Mouse (Mus musculus) heart, embryonic 13.5 days (tissue): ENCODE measurements around the gene Nkain2. TPM values are rescaled to one million over a fixed set of nuclear protein-coding genes. Genes with fewer than 3 reads are reported as not detected.
"Not testable (repeated sequence)": the region's sequence is repeated elsewhere in the genome, so short reads cannot be mapped to it uniquely, and the experiment has no call there.

Source experiments
- ATAC-seq: fragments of 200-750 bp; cut with Nextera tagmentation; 2 replicates; pipeline ENCODE4 v1.8.0; 2017; ENCODE audit warnings: moderate TSS enrichment; ENCODE audit not compliant: insufficient number of reproducible peaks, low FRiP score, low TSS enrichment; ENCODE audit errors: extremely low read depth
- H3K27ac ChIP-seq: fragments of 300-500 bp; sonication (generic); replicated peaks from 2 replicates; pipeline ENCODE4 v1.5.1; 2015; ENCODE audit warnings: moderate library complexity, mild to moderate bottlenecking, inconsistent platforms
- H3K27me3 ChIP-seq: fragments of 300-500 bp; sonication (generic); replicated peaks from 2 replicates; pipeline ENCODE4 v1.6.1; 2015; ENCODE audit warnings: mild to moderate bottlenecking, inconsistent platforms
- H3K36me3 ChIP-seq: fragments of 300-500 bp; sonication (generic); 2 replicates; pipeline ENCODE4 v1.6.1; 2015; ENCODE audit warnings: mild to moderate bottlenecking, inconsistent platforms
- H3K4me1 ChIP-seq: fragments of 300-500 bp; sonication (generic); 2 replicates; pipeline ENCODE4 v1.6.1; 2015; ENCODE audit warnings: inconsistent platforms
- H3K4me2 ChIP-seq: fragments of 300-500 bp; sonication (generic); 2 replicates; pipeline ENCODE4 v1.6.1; 2015; ENCODE audit warnings: inconsistent platforms, mild to moderate bottlenecking, moderate library complexity
- H3K4me3 ChIP-seq: fragments of 300-500 bp; sonication (generic); 2 replicates; pipeline ENCODE4 v1.5.1; 2015; ENCODE audit warnings: moderate library complexity, mild to moderate bottlenecking, inconsistent platforms
- H3K9ac ChIP-seq: fragments of 300-500 bp; sonication (generic); 2 replicates; pipeline ENCODE4 v1.6.1; 2015; ENCODE audit warnings: inconsistent platforms, mild to moderate bottlenecking, moderate library complexity
- H3K9me3 ChIP-seq: fragments of 300-500 bp; sonication (generic); 2 replicates; pipeline ENCODE4 v1.6.1; 2016; ENCODE audit warnings: inconsistent platforms
- WGBS: fragments of 180-500 bp; shearing (Covaris S2); methylation state at CpG from one replicate; pipeline ENCODE4 v1.1.7; 2015; ENCODE audit warnings: mixed read lengths; 5-methylcytosine and 5-hydroxymethylcytosine counted together
- polyA plus RNA-seq: library from polyadenylated mRNA; unstranded; fragments of >200 nt; fragmentation: Nextera tagmentation; extraction: Ambion mirVana; gene quantifications from 2 replicates; pipeline ENCODE4 v1.2.1, GENCODE M21; 2015

Nkain2 gene
- polyA plus RNA-seq, 1 experiment from 2014 or later = 0.15 TPM

DNA sequence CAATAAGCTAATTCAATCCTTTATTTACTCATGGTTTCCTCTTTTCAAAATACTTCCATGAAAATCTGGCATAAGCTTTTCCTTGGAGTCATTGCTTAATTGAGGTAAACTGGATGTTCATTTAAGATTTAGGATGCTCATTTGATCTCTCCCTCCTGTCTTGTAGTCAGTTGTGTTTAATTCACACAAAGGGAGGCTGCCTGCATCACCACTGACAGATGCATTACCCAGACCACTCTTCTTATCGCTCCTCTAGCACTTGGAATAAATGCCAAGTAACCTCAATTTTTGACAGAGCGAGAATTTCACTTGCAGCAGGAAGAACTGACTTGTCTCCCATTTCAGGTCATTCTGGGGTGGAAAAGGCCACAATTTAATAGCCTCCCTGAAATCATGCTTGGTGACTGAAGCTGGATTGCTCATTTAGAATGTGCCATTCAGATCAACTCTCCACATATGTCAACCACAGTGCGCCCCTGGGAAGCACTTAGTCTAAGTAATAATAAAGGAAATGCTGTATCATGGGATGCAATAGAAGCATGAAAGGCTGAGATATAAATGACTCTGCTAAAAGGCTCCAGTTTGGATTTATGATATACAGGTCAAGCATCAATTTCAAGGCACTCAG is 107.4 kb downstream of the Nkain2 start:
- 41% methylated on average over 3 of the region's 3 CpGs for WGBS
- Histone ChIP-seq H3K4me2 (no peak overlapping the region), H3K27me3 (no peaks in the 10 kb centered on the region)

DNA sequence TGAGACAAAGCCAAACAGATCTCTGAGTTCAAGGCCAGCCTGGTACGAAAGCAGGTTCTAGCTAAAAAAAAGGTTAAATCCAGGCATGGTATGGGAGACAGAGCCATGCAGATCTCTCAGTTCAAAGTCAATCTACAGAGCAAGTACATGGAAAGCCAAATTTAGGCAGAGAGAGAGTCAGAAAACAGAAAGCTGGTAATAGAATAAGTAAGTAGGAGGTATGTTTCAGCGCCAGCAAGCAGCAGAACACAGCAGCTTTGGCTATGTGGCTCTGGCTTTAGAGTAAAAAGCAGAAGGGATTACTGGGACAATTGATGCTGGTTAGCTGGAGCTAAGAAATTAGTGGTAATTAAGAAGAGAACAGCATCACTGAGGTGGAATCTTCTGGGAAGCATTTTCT is 151.3 kb downstream of the Nkain2 start:
- H3K4me1 ChIP-seq = no peaks in the 10 kb centered on the region
- H3K4me2 ChIP-seq = no peak overlapping the region
- ATAC-seq = no peak
- H3K9me3 ChIP-seq = no peaks in the 10 kb centered on the region
- no peak overlapping the region for H3K9ac ChIP-seq
- no peaks in the 10 kb centered on the region for H3K36me3 ChIP-seq
- 73% methylated on average over 2 of the region's 2 CpGs for WGBS
- H3K27ac ChIP-seq = no peak overlapping the region
- no peaks in the 10 kb centered on the region for H3K27me3 ChIP-seq
- no peak overlapping the region for H3K4me3 ChIP-seq

More for the DNA sequence above, 107.4 kb downstream of the Nkain2 start:
- Histone ChIP-seq H3K9me3 (no peaks in the 10 kb centered on the region), H3K36me3 (no peaks in the 10 kb centered on the region), H3K9ac (no peak overlapping the region), H3K4me3 (no peak overlapping the region), H3K27ac (no peak overlapping the region), H3K4me1 (peaks cover 9% of the 10 kb centered on the region)
- no peak for ATAC-seq

DNA sequence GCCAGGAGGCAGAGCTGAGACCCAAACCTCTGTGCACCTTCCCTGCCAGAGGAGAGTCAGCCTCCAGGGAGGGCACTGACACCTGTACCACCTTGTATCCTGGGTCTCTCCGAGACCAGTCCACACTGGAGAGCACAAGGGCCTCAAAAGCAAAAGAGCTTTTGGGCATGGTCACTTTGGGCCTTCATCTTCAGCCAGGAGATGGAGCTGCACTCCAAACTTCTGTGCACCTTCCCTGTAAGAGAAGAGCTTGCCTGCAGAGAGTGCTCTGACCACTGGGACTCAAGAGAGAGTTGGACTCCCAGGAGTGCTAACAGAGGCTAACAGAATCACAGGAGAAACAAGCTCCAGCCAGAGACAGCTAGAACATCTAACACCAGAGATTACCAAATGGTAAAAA is 183.7 kb downstream of the Nkain2 start:
- not testable (repeated sequence) for ATAC-seq

DNA sequence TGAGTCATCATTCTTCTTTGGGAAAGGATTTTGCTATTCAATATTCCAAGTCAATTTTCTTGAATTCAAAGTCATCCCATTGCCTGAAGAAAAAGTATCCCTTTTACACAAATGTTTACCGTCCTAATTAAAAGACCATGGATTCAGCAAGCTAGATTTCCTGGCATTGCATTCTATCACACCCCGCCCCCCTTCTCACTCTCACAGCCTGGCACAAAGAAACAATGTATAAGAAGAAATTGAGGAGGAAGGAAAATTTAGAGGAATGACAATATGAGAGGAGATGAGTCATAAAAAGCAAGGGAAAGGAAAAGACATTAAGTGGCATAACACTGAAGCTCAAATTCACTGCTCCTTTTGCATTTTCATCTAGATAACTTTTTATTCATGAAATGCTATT is 193.6 kb downstream of the Nkain2 start:
- ATAC-seq = no peak
- Histone ChIP-seq H3K36me3 (no peaks in the 10 kb centered on the region), H3K4me3 (no peak overlapping the region), H3K4me2 (no peak overlapping the region), H3K27ac (no peak overlapping the region), H3K9me3 (no peaks in the 10 kb centered on the region), H3K9ac (no peak overlapping the region), H3K27me3 (no peaks in the 10 kb centered on the region), H3K4me1 (no peaks in the 10 kb centered on the region)
- WGBS = 79% methylated on average over 2 of the region's 2 CpGs

More for the DNA sequence above, 183.7 kb downstream of the Nkain2 start:
- not testable (repeated sequence) for H3K27ac ChIP-seq, H3K9ac ChIP-seq, H3K36me3 ChIP-seq, H3K9me3 ChIP-seq, H3K27me3 ChIP-seq, H3K4me1 ChIP-seq, H3K4me2 ChIP-seq, H3K4me3 ChIP-seq
- WGBS = 72% methylated on average over 1 of the region's 1 CpGs

DNA sequence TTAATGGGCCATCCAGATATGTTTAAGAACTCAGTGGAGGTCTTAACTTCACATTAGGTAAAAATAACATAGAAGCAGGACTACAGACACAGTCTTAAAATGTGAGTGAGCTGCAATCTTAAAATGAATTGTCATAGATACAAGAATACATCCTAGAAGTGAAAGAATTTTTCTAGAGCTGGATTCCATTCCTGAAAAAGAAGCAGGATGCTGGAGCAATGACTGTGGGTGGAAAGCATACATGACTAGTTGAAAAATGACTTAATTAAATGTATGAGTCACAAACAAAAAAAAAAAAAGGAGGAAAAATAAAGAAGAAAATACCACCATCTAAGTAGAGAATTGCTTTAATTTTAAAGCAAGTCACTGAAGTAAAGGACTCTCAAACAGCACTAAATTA is 205.7 kb downstream of the Nkain2 start:
- Histone ChIP-seq H3K27ac (no peak overlapping the region), H3K4me3 (no peak overlapping the region), H3K27me3 (no peaks in the 10 kb centered on the region), H3K4me2 (no peak overlapping the region), H3K4me1 (no peaks in the 10 kb centered on the region), H3K36me3 (no peaks in the 10 kb centered on the region), H3K9me3 (no peaks in the 10 kb centered on the region), H3K9ac (no peak overlapping the region)
- ATAC-seq = no peak

DNA sequence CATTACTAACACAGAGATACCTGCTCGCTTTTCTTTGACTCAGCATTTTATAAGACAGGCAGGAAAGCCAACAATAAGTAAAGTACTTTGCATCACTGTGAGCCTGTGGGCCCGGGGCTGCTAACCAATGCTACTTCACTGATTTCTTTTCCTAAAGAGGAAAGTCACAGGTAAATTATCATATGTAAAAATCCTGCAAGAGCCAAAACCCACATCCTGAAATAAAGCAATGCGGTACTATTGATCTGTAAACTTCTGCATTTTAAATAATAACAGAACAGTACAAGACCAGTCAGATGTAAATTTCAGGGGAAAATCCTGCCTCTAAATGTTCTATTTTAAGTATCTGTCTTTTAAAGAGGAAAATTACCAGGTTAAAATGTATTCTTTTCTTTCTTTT is 250.0 kb downstream of the Nkain2 start:
- no peaks in the 10 kb centered on the region for H3K9me3 ChIP-seq
- H3K4me1 ChIP-seq = no peaks in the 10 kb centered on the region
- ATAC-seq = no peak
- no peaks in the 10 kb centered on the region for H3K36me3 ChIP-seq
- no peak overlapping the region for H3K4me2 ChIP-seq
- H3K9ac ChIP-seq = no peak overlapping the region
- H3K27me3 ChIP-seq = no peaks in the 10 kb centered on the region
- WGBS = 67% methylated on average over 3 of the region's 3 CpGs
- H3K4me3 ChIP-seq = no peak overlapping the region
- H3K27ac ChIP-seq = no peak overlapping the region

DNA sequence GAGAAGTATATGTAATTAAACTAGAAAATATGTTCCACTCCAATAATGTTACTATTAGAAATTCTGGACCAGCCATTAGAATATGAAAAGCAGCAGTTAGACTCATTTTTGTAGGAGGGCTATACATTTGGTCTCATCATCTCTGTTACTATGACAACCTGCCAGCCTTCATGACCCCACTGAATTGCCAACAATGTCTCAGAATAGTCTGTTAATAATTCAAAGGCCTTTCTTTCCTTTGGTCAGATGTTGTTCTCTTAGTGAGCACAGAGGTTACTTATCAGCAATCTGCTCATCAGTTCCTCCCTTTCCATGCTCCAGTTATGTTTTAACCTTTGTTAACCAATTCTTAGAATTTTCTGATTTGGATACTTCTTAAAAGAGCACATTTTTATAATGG is 251.1 kb downstream of the Nkain2 start:
- H3K27me3 ChIP-seq = no peaks in the 10 kb centered on the region
- H3K4me3 ChIP-seq = no peak overlapping the region
- no peak overlapping the region for H3K9ac ChIP-seq
- H3K9me3 ChIP-seq = no peaks in the 10 kb centered on the region
- no peak overlapping the region for H3K4me2 ChIP-seq
- no peak for ATAC-seq
- H3K4me1 ChIP-seq = no peaks in the 10 kb centered on the region
- no peak overlapping the region for H3K27ac ChIP-seq
- no peaks in the 10 kb centered on the region for H3K36me3 ChIP-seq

DNA sequence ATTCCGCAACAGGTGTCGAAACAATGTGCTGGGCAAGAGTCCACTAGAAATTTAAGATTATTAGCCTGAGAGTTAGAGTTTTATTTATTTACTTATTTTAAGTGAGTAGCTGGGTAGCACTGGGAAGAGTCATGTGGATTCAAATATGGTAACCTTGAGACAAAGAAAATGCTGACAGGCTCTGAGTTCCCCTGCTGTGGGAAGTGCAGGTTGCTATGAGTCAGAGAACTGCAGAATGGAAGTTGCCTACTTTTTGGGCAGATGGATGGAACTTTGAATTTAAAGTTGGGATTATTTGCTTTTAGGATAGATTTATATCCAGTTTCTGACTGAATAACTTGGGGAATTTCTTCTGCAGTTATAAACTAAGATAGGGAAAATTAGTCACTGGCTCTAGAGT is 259.2 kb downstream of the Nkain2 start:
- 0 out of 2 replicates have a peak, but pooled peaks cover 3% of the 10 kb centered on the region for H3K4me1 ChIP-seq
- H3K9me3 ChIP-seq = no peaks in the 10 kb centered on the region
- no peak overlapping the region for H3K27ac ChIP-seq
- H3K9ac ChIP-seq = no peak overlapping the region
- H3K36me3 ChIP-seq = no peaks in the 10 kb centered on the region
- no peaks in the 10 kb centered on the region for H3K27me3 ChIP-seq
- no peak overlapping the region for H3K4me3 ChIP-seq
- 90% methylated on average over 2 of the region's 2 CpGs for WGBS
- no peak for ATAC-seq
- no peak overlapping the region for H3K4me2 ChIP-seq

DNA sequence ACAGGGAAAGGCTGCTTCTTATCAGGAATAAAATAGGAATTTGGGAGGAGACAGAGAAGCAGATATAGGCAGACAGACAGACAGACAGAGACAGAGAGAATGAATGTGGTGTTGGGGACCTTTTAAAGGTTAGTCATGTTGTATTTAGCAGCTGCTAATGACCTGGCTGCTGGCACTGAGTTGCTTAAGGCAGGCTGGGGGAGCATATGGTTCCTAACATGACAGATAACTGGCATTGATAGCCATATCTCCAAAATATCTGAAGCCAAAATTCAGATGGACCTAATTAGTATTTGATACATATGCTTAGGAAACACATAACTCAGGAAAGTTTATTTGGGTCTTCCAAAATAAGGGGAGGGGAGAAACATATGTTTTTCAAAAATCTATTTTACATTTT is 285.8 kb downstream of the Nkain2 start:
- no peak overlapping the region for H3K9ac ChIP-seq
- H3K36me3 ChIP-seq = no peaks in the 10 kb centered on the region
- ATAC-seq = no peak
- H3K4me2 ChIP-seq = no peak overlapping the region
- no peaks in the 10 kb centered on the region for H3K9me3 ChIP-seq
- no peak overlapping the region for H3K4me3 ChIP-seq
- H3K27me3 ChIP-seq = no peaks in the 10 kb centered on the region
- H3K27ac ChIP-seq = no peak overlapping the region
- no peaks in the 10 kb centered on the region for H3K4me1 ChIP-seq

DNA sequence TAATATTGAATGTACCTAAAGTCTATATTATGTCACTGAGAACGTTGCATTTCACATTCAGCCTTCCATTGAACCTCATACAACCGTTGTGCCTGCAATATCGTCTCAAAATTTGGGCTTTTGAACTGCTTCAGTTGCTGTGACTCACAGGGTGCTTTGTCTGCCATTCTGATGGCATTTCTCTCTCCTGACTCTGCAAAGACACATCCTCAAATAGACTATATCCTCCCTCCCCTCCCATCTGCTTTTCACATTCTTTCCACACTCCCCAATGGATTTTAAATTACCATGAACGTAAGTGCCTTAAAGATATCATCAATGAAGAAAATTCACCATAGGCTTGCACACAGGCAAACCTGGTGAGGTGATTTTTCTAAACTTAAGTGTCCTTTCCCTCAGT is 287.5 kb downstream of the Nkain2 start:
- Histone ChIP-seq H3K27me3 (no peaks in the 10 kb centered on the region), H3K4me2 (no peak overlapping the region), H3K36me3 (no peaks in the 10 kb centered on the region), H3K9me3 (no peaks in the 10 kb centered on the region), H3K4me1 (no peaks in the 10 kb centered on the region), H3K4me3 (no peak overlapping the region), H3K9ac (no peak overlapping the region), H3K27ac (no peak overlapping the region)
- 71% methylated on average over 4 of the region's 4 CpGs for WGBS
- ATAC-seq = no peak

DNA sequence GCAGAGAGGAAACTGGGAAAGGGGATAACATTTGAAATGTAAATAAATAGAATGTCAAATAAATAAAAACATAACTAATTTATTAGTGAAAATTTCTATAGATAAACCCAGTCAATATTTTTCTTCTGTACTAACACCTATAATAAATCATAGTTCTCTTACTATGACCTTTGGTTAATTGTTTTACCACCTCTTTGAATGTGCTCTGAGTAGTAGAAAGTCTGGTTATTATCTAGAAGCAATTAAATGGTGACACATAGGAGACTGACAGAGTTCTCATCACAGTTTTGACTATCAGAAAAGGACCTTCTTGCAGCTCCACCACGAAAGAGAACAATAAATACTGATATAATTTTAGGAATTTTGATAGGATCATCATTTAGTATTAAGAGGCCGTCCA is 295.3 kb downstream of the Nkain2 start:
- H3K4me3 ChIP-seq = no peak overlapping the region
- H3K4me2 ChIP-seq = no peak overlapping the region
- no peaks in the 10 kb centered on the region for H3K27me3 ChIP-seq
- H3K4me1 ChIP-seq = no peaks in the 10 kb centered on the region
- H3K9me3 ChIP-seq = no peaks in the 10 kb centered on the region
- no peak for ATAC-seq
- no peaks in the 10 kb centered on the region for H3K36me3 ChIP-seq
- WGBS = 67% methylated on average over 2 of the region's 2 CpGs
- no peak overlapping the region for H3K9ac ChIP-seq
- no peak overlapping the region for H3K27ac ChIP-seq

DNA sequence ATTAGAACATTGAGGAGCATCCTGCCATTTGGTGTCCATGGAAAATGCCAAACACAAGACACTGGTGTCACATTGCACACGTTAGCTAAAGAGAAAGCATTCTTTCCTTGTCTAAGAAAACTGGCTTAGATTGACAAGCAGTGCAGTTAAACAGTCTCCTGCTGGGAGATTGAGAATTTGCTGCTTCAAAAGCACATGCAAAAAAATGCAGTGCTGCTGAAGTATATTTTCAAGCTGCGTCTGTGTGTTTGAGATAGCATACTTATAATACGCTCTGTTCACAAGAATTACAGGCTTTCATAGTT is 313.0 kb downstream of the Nkain2 start:
- no peak overlapping the region for H3K4me2 ChIP-seq
- no peaks in the 10 kb centered on the region for H3K9me3 ChIP-seq
- no peak overlapping the region for H3K4me3 ChIP-seq
- H3K4me1 ChIP-seq = no peaks in the 10 kb centered on the region
- H3K9ac ChIP-seq = no peak overlapping the region
- WGBS = 57% methylated on average over 3 of the region's 3 CpGs
- H3K36me3 ChIP-seq = no peaks in the 10 kb centered on the region
- no peak overlapping the region for H3K27ac ChIP-seq
- no peaks in the 10 kb centered on the region for H3K27me3 ChIP-seq
- ATAC-seq = no peak
